Mouse (Mus musculus): ENCODE results near the gene Hes3.
A peak's percentile ranks its signal among the peaks of the same experiment; 100 is the strongest.

The Hes3 gene

DNA sequence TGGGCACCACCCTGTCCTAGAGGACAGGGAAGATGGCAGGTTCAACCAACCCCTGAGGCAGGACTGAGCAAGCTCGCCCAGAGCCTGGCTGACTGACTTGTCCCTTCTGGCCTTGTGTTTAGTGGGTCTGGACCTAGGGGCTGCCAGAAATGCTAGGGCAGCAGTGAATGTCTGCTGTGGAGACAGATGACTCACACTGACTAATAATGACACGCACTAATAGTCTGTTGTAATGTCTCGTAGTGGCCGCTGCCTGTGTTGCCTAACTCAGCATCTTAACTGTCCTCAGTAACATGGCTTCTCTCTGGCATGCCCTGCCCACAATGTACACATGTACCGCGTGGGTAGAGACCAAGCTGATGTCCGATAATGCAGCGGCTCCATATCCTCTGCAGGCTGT lies 31.0 kb downstream of the Hes3 start:
- no peak for DNase-seq (ENCODE audit: low read depth, low spot score)

DNA sequence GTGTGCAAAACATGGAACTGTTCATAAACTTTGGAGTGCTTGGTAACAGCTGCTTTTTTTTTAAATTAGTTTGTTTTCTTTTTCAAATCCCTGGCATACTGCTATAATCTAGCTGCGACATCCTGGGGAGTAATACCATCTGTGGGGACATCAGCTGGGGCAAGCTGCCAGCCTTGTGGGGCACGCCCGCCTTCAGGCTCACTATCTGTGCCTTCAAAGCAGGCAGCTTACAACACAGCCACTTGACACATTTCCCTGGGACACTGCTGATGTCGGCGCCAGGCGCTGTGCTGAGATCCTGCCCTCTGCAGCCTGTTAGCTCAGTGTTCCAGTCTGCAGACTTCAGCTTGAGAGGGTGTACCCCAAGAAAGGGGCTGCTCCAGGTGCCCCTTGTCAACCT lies 34.4 kb downstream of the Hes3 start:
- peak; percentile 80 for DNase-seq (ENCODE audit: low read depth, low spot score)

DNA sequence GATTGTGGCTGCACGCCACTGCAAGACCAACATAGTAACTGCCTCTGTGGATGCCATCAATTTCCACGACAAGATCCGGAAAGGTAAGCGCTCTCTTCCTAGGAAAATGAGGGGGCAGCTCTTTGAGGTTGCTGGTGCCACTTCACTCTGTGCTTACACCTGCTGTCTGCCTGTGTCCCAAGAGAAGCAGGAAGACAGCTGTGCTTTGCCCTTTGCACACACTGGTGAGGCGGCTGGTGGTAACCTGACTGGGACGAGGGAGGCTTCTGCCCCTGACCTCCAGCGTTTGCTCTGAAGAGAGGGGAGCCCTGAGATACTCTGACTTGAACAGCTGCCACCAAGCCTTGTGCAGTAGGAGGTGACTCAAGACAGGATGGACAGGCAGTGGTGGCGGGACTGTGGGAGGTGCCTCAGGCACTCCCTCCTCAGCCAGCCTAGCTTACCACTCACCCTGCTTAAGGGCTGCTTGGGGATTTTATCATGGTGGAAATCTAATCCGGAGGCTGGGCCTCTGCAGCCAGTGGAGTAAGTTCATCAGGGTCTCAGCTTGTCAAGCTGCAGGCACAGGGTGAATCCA lies 38.2 kb downstream of the Hes3 start:
- no peak for DNase-seq (ENCODE audit: low read depth, low spot score)

GRCm38 (mm10) chr4:152250615-152251014 lies 40.8 kb downstream of the Hes3 start:
- no peak for DNase-seq (ENCODE audit: low read depth, low spot score)

- DNase-seq (ENCODE audit: low read depth, low spot score): no peak
These were observed 44.3 kb downstream of the Hes3 start for GRCm38 (mm10) chr4:152247195-152247594.

- DNase-seq (ENCODE audit: low read depth, low spot score): peak; percentile 77
These were observed 45.5 kb downstream of the Hes3 start for GRCm38 (mm10) chr4:152246011-152246410.

DNA sequence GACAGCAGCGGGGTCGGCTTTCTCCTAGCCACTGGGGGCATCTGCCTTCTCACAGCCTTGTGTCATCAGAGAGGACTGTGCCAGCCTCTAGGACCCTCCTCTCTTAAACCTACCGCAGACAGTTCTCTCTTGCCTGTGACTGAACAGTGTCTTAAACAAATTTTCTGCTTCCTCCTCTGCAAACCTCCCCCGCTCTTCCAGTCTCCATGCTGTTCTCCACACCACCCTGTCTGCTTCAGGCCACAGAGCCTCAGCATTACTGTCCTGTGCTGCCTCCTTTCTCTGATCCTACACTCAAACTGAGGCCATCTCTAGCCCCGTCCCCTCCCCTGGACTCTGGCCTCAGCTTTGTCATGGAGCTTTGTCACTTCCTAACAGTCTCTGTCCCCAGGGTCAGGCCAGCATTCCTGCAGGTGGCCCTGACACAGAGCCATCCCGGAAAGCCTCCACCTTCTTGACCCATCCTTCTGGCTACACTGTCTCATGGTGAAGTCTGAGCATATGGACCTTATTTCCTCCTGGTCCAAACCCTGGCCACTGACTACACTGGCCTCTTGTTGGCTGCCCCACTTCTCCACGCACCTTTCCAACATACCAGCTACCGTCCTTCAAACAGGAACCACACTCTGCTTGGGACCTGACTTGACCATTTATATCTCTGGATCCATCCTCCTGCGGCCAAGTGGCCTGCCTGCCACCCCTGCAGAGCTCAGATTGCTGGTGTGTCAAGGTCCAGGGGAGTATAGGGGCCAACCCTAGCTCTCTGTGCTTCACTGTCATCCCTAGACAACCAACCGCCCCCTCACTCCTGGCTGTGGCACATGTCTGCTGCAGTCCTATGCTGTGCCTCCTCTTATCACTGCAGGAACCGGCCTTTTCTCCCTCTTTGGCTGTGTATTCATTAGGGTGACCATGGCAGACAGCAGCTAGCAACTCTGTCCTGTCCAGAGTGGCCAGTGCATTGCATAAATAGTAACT lies 46.6 kb downstream of the Hes3 start:
- no peak for DNase-seq (ENCODE audit: low read depth, low spot score)

- no peak for DNase-seq (ENCODE audit: low read depth, low spot score)
These were observed 47.5 kb downstream of the Hes3 start for GRCm38 (mm10) chr4:152243969-152244368.

DNA sequence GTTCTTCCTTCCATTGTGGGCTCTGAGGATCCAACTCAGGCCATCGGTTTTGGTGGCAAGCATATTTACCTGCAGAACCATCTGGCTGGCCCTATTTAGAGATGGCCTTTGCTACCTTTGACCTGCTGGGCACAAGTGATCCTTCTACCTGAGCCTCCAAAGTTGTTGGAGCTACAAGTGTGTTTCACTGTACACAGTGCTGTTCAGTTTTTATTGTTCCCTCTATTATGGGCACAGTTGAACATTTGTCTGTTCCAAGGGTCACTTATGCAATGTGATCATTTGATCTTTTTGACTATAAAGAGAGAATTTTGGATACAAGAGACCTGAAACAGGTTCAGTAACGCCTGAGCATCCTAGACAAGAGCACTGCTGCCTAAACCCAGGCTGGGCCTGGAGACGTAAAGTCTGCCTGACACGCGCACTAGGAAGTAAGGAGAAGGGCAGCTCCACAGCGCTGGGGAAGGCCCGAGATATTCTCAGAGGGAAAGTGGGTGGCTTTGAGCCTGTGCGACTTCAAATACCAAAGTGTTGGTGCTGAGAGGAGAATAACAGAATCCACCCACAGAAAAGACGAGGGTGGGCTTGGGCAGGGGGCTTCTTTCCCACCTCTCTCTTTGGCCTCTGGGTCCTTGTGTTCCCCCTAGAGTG lies 48.1 kb downstream of the Hes3 start:
- no peak for DNase-seq (ENCODE audit: low read depth, low spot score)

DNA sequence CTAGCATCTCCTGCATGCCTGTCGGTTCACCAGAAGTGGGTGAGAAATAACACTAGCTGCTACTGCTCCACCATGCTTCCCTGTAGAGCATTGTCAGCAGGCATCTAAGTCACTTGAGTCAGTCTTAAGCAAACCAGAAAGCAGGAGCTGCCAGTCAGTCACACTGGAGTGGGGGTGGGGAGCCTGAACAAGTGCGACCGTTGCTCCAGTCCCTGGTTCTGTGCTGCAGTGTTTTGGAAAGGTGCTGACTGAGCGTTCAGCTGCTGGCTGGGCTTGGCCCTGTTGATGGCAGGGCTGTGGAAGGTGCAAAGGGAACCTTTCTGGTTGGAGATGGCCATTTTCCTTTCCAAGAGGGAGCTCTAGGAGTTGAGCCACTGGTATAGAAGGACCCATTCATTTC lies 51.5 kb downstream of the Hes3 start:
- no peak for DNase-seq (ENCODE audit: low read depth, low spot score)
